Mouse (Mus musculus) mature B cell (primary cell): ENCODE data around the gene B3galt5.
"Not testable (repeated sequence)": the region's sequence is repeated elsewhere in the genome, so short reads cannot be mapped to it uniquely, and the experiment has no call there.

Experiments used
- in situ Hi-C: fragments of 300-500 bp; cut with MboI; formaldehyde crosslinking; loops from 2 replicates; pipeline ENCODE4 v1.14.3; 2019

B3galt5 gene

GRCm38 (mm10) chr16:96271736-96272135 is 36.1 kb downstream of the B3galt5 start:
- in situ Hi-C loops: no loop called here

- in situ Hi-C loops: no loop called here
Observed at GRCm38 (mm10) chr16:96272929-96273619, 37.5 kb downstream of the B3galt5 start.

GRCm38 (mm10) chr16:96276596-96276995 is 41.0 kb downstream of the B3galt5 start:
- in situ Hi-C loops: no loop called here

GRCm38 (mm10) chr16:96278491-96279224 is 43.1 kb downstream of the B3galt5 start:
- in situ Hi-C loops: no loop called here

- in situ Hi-C loops: no loop called here
Observed at GRCm38 (mm10) chr16:96280719-96281605, 45.4 kb downstream of the B3galt5 start.

- in situ Hi-C loops: no loop called here
Observed at GRCm38 (mm10) chr16:96282566-96282965, 47.0 kb downstream of the B3galt5 start.

- in situ Hi-C loops: no loop called here
Observed at GRCm38 (mm10) chr16:96291885-96292284, 56.3 kb downstream of the B3galt5 start.

- in situ Hi-C loops: no loop called here
Observed at GRCm38 (mm10) chr16:96292530-96293173, 57.1 kb downstream of the B3galt5 start.

- in situ Hi-C loops: no loop called here
Observed at GRCm38 (mm10) chr16:96298075-96298474, 62.5 kb downstream of the B3galt5 start.

GRCm38 (mm10) chr16:96298574-96298973 is 63.0 kb downstream of the B3galt5 start:
- in situ Hi-C loops: no loop called here

- in situ Hi-C loops: no loop called here
Observed at GRCm38 (mm10) chr16:96303356-96303755, 67.8 kb downstream of the B3galt5 start.

- in situ Hi-C loops: no loop called here
Observed at GRCm38 (mm10) chr16:96304438-96304837, 68.8 kb downstream of the B3galt5 start.

- in situ Hi-C loops: no loop called here
Observed at GRCm38 (mm10) chr16:96306905-96307304, 71.3 kb downstream of the B3galt5 start.

- in situ Hi-C loops: no loop called here
Observed at GRCm38 (mm10) chr16:96317803-96318202, 82.2 kb downstream of the B3galt5 start.

GRCm38 (mm10) chr16:96322739-96323138 is 87.1 kb downstream of the B3galt5 start:
- in situ Hi-C loops: no loop called here

- in situ Hi-C loops: no loop called here
Observed at GRCm38 (mm10) chr16:96323166-96323565, 87.6 kb downstream of the B3galt5 start.

GRCm38 (mm10) chr16:96326110-96326999 is 90.8 kb downstream of the B3galt5 start:
- in situ Hi-C loops: no loop called here

GRCm38 (mm10) chr16:96327251-96327650 is 91.7 kb downstream of the B3galt5 start:
- in situ Hi-C loops: not testable (repeated sequence)

- in situ Hi-C loops: no loop called here
Observed at GRCm38 (mm10) chr16:96339570-96339969, 104.0 kb downstream of the B3galt5 start.

GRCm38 (mm10) chr16:96341269-96341668 is 105.7 kb downstream of the B3galt5 start:
- in situ Hi-C loops: no loop called here

- in situ Hi-C loops: no loop called here
Observed at GRCm38 (mm10) chr16:96341945-96342344, 106.3 kb downstream of the B3galt5 start.
